Mouse (Mus musculus) lung, postnatal 0 days (tissue): ENCODE measurements around the gene Iqcf1.

Source experiments
- CTCF ChIP-seq: IDR thresholded peaks from 2 replicates; pipeline ENCODE4 v1.5.1; 2016; ENCODE audit warnings: antibody characterized with exemption, mild to moderate bottlenecking
- EP300 ChIP-seq: IDR thresholded peaks from 2 replicates; pipeline ENCODE4 v1.6.1; 2016; ENCODE audit warnings: antibody characterized with exemption, mild to moderate bottlenecking, control low read depth

GRCm38 (mm10) chr9:106483136-106483535 lies 16.6 kb upstream of the Iqcf1 start:
- TF ChIP-seq CTCF, result no peak
- no peak for TF ChIP-seq EP300
